Mouse (Mus musculus): ENCODE data around the gene Gm26727. TPM values are rescaled to one million over a fixed set of nuclear protein-coding genes. Genes with fewer than 3 reads are reported as not detected.
"Not testable (repeated sequence)": the region's sequence is repeated elsewhere in the genome, so short reads cannot be mapped to it uniquely, and the experiment has no call there.

The Gm26727 gene
- polyA plus RNA-seq (2015; fragmentation: Nextera tagmentation; extraction: Ambion mirVana), result not detected in 2 replicates

- Histone ChIP-seq H3K36me3 (ENCODE audit: control insufficient read depth, insufficient read depth) (no peaks in the 10 kb centered on the region), H3K4me3 (replicated peaks; ENCODE audit: low read length) (no peak within 1 kb of the TSS), H3K4me2 (ENCODE audit: low read length) (no peak within 1 kb of the TSS), H3K27me3 (replicated peaks; ENCODE audit: control insufficient read depth, insufficient read depth, low read length) (no peaks in the 10 kb centered on the region), H3K9me3 (ENCODE audit: control insufficient read depth, low read length) (no peaks in the 10 kb centered on the region), H3K9ac (replicated peaks; ENCODE audit: low read depth, low read length) (no peak within 1 kb of the TSS), H3K4me1 (replicated peaks; ENCODE audit: control insufficient read depth, insufficient read depth, low read length) (no peaks in the 10 kb centered on the region), H3K27ac (ENCODE audit: low read length) (no peak within 1 kb of the TSS)
- no peak for ATAC-seq
- WGBS, result 62% methylated on average over 2 of the region's 2 CpGs
Observed at GRCm38 (mm10) chr2:67433081-67433480, at the start of gene Gm26727. TSS of gene Gm26727 (minus strand) at chr2:67433181.

- Histone ChIP-seq H3K4me2 (ENCODE audit: low read length) (no peak overlapping the region), H3K27me3 (replicated peaks; ENCODE audit: control insufficient read depth, insufficient read depth, low read length) (no peaks in the 10 kb centered on the region), H3K27ac (ENCODE audit: low read length) (no peak overlapping the region), H3K9ac (replicated peaks; ENCODE audit: low read depth, low read length) (no peak overlapping the region), H3K4me3 (replicated peaks; ENCODE audit: low read length) (no peak overlapping the region), H3K4me1 (replicated peaks; ENCODE audit: control insufficient read depth, insufficient read depth, low read length) (no peaks in the 10 kb centered on the region), H3K36me3 (ENCODE audit: control insufficient read depth, insufficient read depth) (no peaks in the 10 kb centered on the region), H3K9me3 (ENCODE audit: control insufficient read depth, low read length) (no peaks in the 10 kb centered on the region)
- no peak for ATAC-seq
- WGBS, result 77% methylated on average over 3 of the region's 3 CpGs
Observed at GRCm38 (mm10) chr2:67481051-67481450, 48.1 kb upstream of the Gm26727 start.

GRCm38 (mm10) chr2:67477753-67478152 is 44.8 kb upstream of the Gm26727 start:
- no peaks in the 10 kb centered on the region for H3K27me3 ChIP-seq (replicated peaks; ENCODE audit: control insufficient read depth, insufficient read depth, low read length)
- no peak overlapping the region for H3K27ac ChIP-seq (ENCODE audit: low read length)
- H3K4me2 ChIP-seq (ENCODE audit: low read length), result no peak overlapping the region
- H3K4me3 ChIP-seq (replicated peaks; ENCODE audit: low read length), result no peak overlapping the region
- WGBS, result 19% methylated on average over 6 of the region's 6 CpGs
- H3K36me3 ChIP-seq (ENCODE audit: control insufficient read depth, insufficient read depth), result no peaks in the 10 kb centered on the region
- H3K9ac ChIP-seq (replicated peaks; ENCODE audit: low read depth, low read length), result no peak overlapping the region
- no peak; the same call in 1 of the 2 replicates for ATAC-seq
- H3K9me3 ChIP-seq (ENCODE audit: control insufficient read depth, low read length), result no peaks in the 10 kb centered on the region
- H3K4me1 ChIP-seq (replicated peaks; ENCODE audit: control insufficient read depth, insufficient read depth, low read length), result no peaks in the 10 kb centered on the region

GRCm38 (mm10) chr2:67470030-67470429 is 37.0 kb upstream of the Gm26727 start:
- H3K36me3 ChIP-seq (ENCODE audit: control insufficient read depth, insufficient read depth); H3K4me2 ChIP-seq (ENCODE audit: low read length); H3K4me1 ChIP-seq (replicated peaks; ENCODE audit: control insufficient read depth, insufficient read depth, low read length); H3K27ac ChIP-seq (ENCODE audit: low read length); H3K9ac ChIP-seq (replicated peaks; ENCODE audit: low read depth, low read length); ATAC-seq; H3K27me3 ChIP-seq (replicated peaks; ENCODE audit: control insufficient read depth, insufficient read depth, low read length); H3K4me3 ChIP-seq (replicated peaks; ENCODE audit: low read length); H3K9me3 ChIP-seq (ENCODE audit: control insufficient read depth, low read length): not testable (repeated sequence)
- WGBS, result 87% methylated on average over 5 of the region's 5 CpGs

- H3K9ac ChIP-seq (replicated peaks; ENCODE audit: low read depth, low read length), result no peak overlapping the region
- H3K4me3 ChIP-seq (replicated peaks; ENCODE audit: low read length), result no peak overlapping the region
- H3K36me3 ChIP-seq (ENCODE audit: control insufficient read depth, insufficient read depth), result no peaks in the 10 kb centered on the region
- 89% methylated on average over 7 of the region's 7 CpGs for WGBS
- H3K27ac ChIP-seq (ENCODE audit: low read length), result no peak overlapping the region
- H3K4me2 ChIP-seq (ENCODE audit: low read length), result no peak overlapping the region
- H3K9me3 ChIP-seq (ENCODE audit: control insufficient read depth, low read length), result no peaks in the 10 kb centered on the region
- no peaks in the 10 kb centered on the region for H3K27me3 ChIP-seq (replicated peaks; ENCODE audit: control insufficient read depth, insufficient read depth, low read length)
- H3K4me1 ChIP-seq (replicated peaks; ENCODE audit: control insufficient read depth, insufficient read depth, low read length), result no peaks in the 10 kb centered on the region
- no peak for ATAC-seq
Observed at GRCm38 (mm10) chr2:67467036-67467435, 34.1 kb upstream of the Gm26727 start.

GRCm38 (mm10) chr2:67460857-67461256 is 27.9 kb upstream of the Gm26727 start:
- no peaks in the 10 kb centered on the region for H3K27me3 ChIP-seq (replicated peaks; ENCODE audit: control insufficient read depth, insufficient read depth, low read length)

GRCm38 (mm10) chr2:67447206-67447605 is 14.2 kb upstream of the Gm26727 start:
- Histone ChIP-seq H3K4me3 (replicated peaks; ENCODE audit: low read length) (no peak overlapping the region), H3K36me3 (ENCODE audit: control insufficient read depth, insufficient read depth) (no peaks in the 10 kb centered on the region), H3K4me2 (ENCODE audit: low read length) (no peak overlapping the region), H3K27me3 (replicated peaks; ENCODE audit: control insufficient read depth, insufficient read depth, low read length) (no peaks in the 10 kb centered on the region), H3K9ac (replicated peaks; ENCODE audit: low read depth, low read length) (no peak overlapping the region), H3K9me3 (ENCODE audit: control insufficient read depth, low read length) (no peaks in the 10 kb centered on the region), H3K27ac (ENCODE audit: low read length) (no peak overlapping the region), H3K4me1 (replicated peaks; ENCODE audit: control insufficient read depth, insufficient read depth, low read length) (no peaks in the 10 kb centered on the region)
- WGBS, result 63% methylated on average over 12 of the region's 12 CpGs
- ATAC-seq, result no peak

More at GRCm38 (mm10) chr2:67460857-67461256, 27.9 kb upstream of the Gm26727 start:
- no peaks in the 10 kb centered on the region for H3K36me3 ChIP-seq (ENCODE audit: control insufficient read depth, insufficient read depth)
- 86% methylated on average over 3 of the region's 3 CpGs for WGBS
- no peak overlapping the region for H3K4me3 ChIP-seq (replicated peaks; ENCODE audit: low read length)
- no peak overlapping the region for H3K9ac ChIP-seq (replicated peaks; ENCODE audit: low read depth, low read length)
- no peak overlapping the region for H3K4me2 ChIP-seq (ENCODE audit: low read length)
- H3K9me3 ChIP-seq (ENCODE audit: control insufficient read depth, low read length), result no peaks in the 10 kb centered on the region
- ATAC-seq, result no peak
- no peaks in the 10 kb centered on the region for H3K4me1 ChIP-seq (replicated peaks; ENCODE audit: control insufficient read depth, insufficient read depth, low read length)
- H3K27ac ChIP-seq (ENCODE audit: low read length), result no peak overlapping the region

GRCm38 (mm10) chr2:67446772-67447171 is 13.8 kb upstream of the Gm26727 start:
- no peak overlapping the region for H3K9ac ChIP-seq (replicated peaks; ENCODE audit: low read depth, low read length)
- no peak overlapping the region for H3K27ac ChIP-seq (ENCODE audit: low read length)
- WGBS, result 93% methylated on average over 1 of the region's 1 CpGs
- H3K4me2 ChIP-seq (ENCODE audit: low read length), result no peak overlapping the region
- H3K4me3 ChIP-seq (replicated peaks; ENCODE audit: low read length), result no peak overlapping the region
- no peaks in the 10 kb centered on the region for H3K9me3 ChIP-seq (ENCODE audit: control insufficient read depth, low read length)
- H3K27me3 ChIP-seq (replicated peaks; ENCODE audit: control insufficient read depth, insufficient read depth, low read length), result no peaks in the 10 kb centered on the region
- H3K36me3 ChIP-seq (ENCODE audit: control insufficient read depth, insufficient read depth), result no peaks in the 10 kb centered on the region
- no peaks in the 10 kb centered on the region for H3K4me1 ChIP-seq (replicated peaks; ENCODE audit: control insufficient read depth, insufficient read depth, low read length)
- no peak for ATAC-seq

GRCm38 (mm10) chr2:67445780-67446179 is 12.8 kb upstream of the Gm26727 start, which contains the start of gene Xirp2:
TSS of gene Xirp2 (plus strand) at chr2:67446002.
- no peaks in the 10 kb centered on the region for H3K4me1 ChIP-seq (replicated peaks; ENCODE audit: control insufficient read depth, insufficient read depth, low read length)
- no peak for ATAC-seq
- H3K4me3 ChIP-seq (replicated peaks; ENCODE audit: low read length), result no peak within 1 kb of the TSS
- no peak within 1 kb of the TSS for H3K4me2 ChIP-seq (ENCODE audit: low read length)
- H3K36me3 ChIP-seq (ENCODE audit: control insufficient read depth, insufficient read depth), result no peaks in the 10 kb centered on the region
- no peak within 1 kb of the TSS for H3K27ac ChIP-seq (ENCODE audit: low read length)
- no peak within 1 kb of the TSS for H3K9ac ChIP-seq (replicated peaks; ENCODE audit: low read depth, low read length)
- WGBS, result 83% methylated on average over 3 of the region's 3 CpGs
- H3K9me3 ChIP-seq (ENCODE audit: control insufficient read depth, low read length), result no peaks in the 10 kb centered on the region
- H3K27me3 ChIP-seq (replicated peaks; ENCODE audit: control insufficient read depth, insufficient read depth, low read length), result no peaks in the 10 kb centered on the region

- H3K9ac ChIP-seq (replicated peaks; ENCODE audit: low read depth, low read length), result no peak overlapping the region
- 94% methylated on average over 8 of the region's 8 CpGs for WGBS
- ATAC-seq, result no peak
- H3K4me1 ChIP-seq (replicated peaks; ENCODE audit: control insufficient read depth, insufficient read depth, low read length), result no peaks in the 10 kb centered on the region
- no peaks in the 10 kb centered on the region for H3K36me3 ChIP-seq (ENCODE audit: control insufficient read depth, insufficient read depth)
- H3K4me2 ChIP-seq (ENCODE audit: low read length), result no peak overlapping the region
- H3K27me3 ChIP-seq (replicated peaks; ENCODE audit: control insufficient read depth, insufficient read depth, low read length), result no peaks in the 10 kb centered on the region
- no peak overlapping the region for H3K27ac ChIP-seq (ENCODE audit: low read length)
- no peak overlapping the region for H3K4me3 ChIP-seq (replicated peaks; ENCODE audit: low read length)
- H3K9me3 ChIP-seq (ENCODE audit: control insufficient read depth, low read length), result no peaks in the 10 kb centered on the region
Observed at GRCm38 (mm10) chr2:67438309-67438708, 5.3 kb upstream of the Gm26727 start.

All from forebrain, embryonic 16.5 days (tissue).